Mouse (Mus musculus) hematopoietic stem cell, adult 5-6 weeks (primary cell): Measurements from ENCODE around the gene Phactr1. TPM values are rescaled to one million over a fixed set of nuclear protein-coding genes. Genes with fewer than 3 reads are reported as not detected.

Source experiments
- ATAC-seq, 2 experiments: fragments of 125-278 bp in 1 of 2; replicated peaks in 1 of 2; 2 replicates each; pipeline ENCODE4 v1.8.0; 2016 to 2017; ENCODE audit warnings: inconsistent platforms in 2 of 2, mild to moderate bottlenecking in 2 of 2, moderate number of reproducible peaks in 2 of 2, low read depth in 1 of 2, moderate TSS enrichment in 1 of 2; ENCODE audit not compliant: low FRiP score in 2 of 2, poor library complexity in 2 of 2, severe bottlenecking in 2 of 2, insufficient read depth in 1 of 2, low TSS enrichment in 1 of 2
- total RNA-seq: library from RNA; stranded (forward); fragments of 172-1452, 232-1000 nt; gene quantifications from 2 replicates; pipeline ENCODE4 v1.2.3, GENCODE M21; 2017

The Phactr1 gene
- total RNA-seq, 1 experiment from 2014 or later: 1.0 TPM

- ATAC-seq: no peak
Measured at GRCm38 (mm10) chr13:42894598-42894997, 214.2 kb downstream of the Phactr1 start.

- no peak for ATAC-seq
Measured at GRCm38 (mm10) chr13:42895980-42896379, 215.6 kb downstream of the Phactr1 start.

DNA sequence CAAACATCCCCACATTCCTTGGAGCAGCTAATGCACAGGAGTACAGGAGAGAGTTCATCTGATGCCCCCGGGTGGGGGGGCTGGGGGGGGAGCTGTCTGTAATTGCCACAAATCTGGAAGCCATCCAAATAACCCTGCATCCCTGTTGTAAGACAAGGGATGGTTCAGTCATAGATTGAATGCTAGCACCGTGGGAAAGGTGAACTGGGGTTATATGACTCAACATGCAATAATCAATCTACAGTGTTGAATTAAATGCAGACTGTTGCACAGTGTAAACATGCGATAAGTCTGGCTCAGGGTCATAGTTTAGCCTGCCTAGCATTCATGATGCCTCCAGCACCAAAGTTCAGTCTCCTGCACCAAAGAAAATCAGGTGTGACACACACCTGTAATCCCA lies 219.2 kb downstream of the Phactr1 start:
- ATAC-seq: no peak

DNA sequence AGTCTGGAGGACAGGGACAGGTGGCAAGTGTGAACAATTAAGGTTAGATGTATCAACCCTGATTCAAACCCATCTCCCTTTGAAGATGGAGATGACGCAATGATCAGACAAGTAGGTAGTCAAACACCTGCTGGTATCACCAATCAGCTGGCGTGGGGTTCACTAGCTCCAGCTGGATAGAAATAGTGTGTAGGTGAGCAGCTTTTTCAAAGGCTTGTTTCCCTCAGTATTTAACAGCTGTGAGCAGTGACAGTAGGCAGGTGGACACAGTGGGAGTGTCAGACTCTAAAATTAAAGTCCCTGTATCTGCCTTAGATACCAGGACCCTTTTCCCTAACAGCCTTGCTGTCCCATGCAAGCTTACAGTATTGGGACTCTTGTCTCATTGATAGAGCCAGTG lies 221.4 kb downstream of the Phactr1 start:
- ATAC-seq: no peak

DNA sequence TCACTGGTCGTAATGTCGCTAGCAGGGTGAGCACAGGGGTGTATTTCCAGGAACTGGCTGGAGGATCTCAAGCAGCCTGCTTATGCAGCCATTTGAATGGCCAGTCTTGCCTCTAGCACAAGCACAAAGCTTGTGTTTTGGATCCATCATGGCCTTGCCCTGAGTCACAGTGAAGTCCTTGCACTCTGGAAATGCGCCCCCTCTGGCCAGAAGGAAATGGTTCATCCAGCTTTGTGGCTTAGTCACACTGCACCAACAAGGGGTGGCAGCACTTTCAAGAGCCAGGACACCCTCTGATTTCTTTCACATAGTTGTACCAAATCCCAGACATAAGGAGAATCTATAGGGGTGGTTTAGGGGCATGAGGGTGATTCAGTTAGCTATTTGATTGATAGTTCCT lies 222.4 kb downstream of the Phactr1 start:
- ATAC-seq: no peak

DNA sequence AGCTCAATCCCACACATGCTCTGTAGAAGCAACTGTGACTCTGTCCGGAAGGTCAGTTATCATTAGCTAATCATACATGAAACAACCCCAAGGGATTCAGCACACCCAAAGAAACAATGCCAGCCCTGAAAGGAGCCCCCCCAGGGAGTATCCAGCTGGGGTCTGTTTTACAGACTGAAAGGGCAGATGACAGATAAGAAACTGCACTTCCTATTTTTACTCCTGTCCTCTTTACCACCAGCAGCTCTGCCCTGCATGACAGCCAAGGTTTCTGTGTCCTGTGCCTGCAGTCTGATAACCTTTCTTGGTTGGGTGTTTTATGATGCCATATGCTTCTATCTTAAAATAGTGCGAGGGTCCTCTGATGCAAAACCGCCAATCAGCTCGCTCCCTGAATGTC lies 225.4 kb downstream of the Phactr1 start:
- ATAC-seq: no peak

- ATAC-seq: no peak
Measured at GRCm38 (mm10) chr13:42906990-42907389, 226.6 kb downstream of the Phactr1 start.

GRCm38 (mm10) chr13:42915081-42915480 lies 234.7 kb downstream of the Phactr1 start:
- ATAC-seq: no peak

- ATAC-seq: no peak
Measured at GRCm38 (mm10) chr13:42915851-42916193, 235.4 kb downstream of the Phactr1 start.

GRCm38 (mm10) chr13:42916194-42917033 lies 236.0 kb downstream of the Phactr1 start:
- ATAC-seq: peak in 1 of 2 experiments; percentile 21; a peak in 1 of 4 replicates

GRCm38 (mm10) chr13:42917251-42917650 lies 236.8 kb downstream of the Phactr1 start:
- no peak for ATAC-seq

DNA sequence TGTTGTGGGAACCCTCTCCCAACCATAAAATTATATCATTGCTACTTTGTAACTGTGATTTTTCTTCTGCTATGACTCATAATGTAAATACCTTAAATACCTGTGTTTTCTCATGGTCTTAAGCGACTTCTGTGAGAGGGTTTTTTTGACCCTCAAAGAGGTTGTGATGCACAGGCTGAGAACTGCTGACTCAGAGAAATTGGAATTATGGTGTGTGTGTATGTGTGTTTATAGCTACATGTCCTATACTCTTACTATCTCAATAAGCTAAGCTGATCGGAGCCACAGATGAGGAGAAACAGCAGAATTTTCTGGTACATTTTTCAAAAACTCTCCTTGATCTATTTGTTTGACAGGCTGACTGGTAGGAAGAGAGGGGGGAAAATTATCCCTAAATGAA lies 239.6 kb downstream of the Phactr1 start:
- ATAC-seq: no peak

GRCm38 (mm10) chr13:42921769-42922450 lies 241.5 kb downstream of the Phactr1 start:
- ATAC-seq: no peak

DNA sequence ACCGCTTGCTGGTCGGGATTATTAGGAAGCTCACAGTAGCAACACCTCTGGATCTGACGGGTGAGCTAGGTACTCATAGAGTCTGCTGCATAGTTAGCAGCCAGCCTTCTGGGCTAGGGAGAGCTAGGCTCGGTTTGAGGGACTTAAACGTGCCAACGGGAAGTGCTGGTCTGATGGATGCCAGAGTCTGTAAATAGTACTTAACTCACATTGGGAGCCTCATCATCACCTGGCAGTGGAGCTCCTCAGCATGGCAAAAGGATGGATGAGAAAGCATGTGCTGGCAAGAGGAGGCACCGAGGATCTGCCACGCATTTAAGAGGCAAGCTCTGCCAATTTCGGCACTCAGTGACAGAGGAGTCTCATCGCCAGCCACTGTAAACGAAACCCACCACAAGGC lies 247.4 kb downstream of the Phactr1 start:
- ATAC-seq: no peak

DNA sequence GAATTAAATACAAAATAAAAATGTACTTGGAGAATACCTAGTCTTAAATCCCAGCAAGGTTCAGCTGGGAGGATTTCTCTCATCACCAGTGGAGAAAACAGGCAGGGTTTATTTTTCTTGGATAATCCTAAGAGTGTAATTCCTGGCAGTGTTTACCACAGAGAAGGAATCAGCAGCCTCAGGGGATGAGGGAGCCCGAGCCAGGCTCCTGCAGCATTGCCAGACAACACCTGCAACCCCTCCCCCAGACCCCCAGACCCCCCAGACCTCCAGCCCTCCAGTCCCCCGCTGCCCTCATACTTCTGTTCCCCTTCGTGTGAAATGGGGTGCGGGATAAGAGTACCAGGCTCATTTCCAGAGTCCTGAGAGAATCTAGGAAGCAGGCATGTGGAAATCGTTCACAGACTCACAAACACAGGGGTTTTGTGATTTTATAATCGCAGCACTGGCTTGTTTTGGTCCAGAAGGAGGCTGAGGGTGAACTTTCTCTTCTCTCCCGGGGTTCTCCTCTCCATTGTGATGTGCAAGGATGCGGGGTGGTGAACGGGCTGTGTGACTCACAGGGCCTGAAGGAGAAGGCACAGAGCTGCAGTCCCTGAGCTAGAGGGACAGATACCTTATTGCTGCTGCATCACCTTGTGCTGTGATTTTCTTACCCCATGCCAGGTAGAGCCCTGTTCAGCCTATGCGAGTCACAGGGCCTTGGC lies 249.3 kb downstream of the Phactr1 start:
- ATAC-seq: no peak

- ATAC-seq: no peak
Measured at GRCm38 (mm10) chr13:42932046-42932445, 251.6 kb downstream of the Phactr1 start.

DNA sequence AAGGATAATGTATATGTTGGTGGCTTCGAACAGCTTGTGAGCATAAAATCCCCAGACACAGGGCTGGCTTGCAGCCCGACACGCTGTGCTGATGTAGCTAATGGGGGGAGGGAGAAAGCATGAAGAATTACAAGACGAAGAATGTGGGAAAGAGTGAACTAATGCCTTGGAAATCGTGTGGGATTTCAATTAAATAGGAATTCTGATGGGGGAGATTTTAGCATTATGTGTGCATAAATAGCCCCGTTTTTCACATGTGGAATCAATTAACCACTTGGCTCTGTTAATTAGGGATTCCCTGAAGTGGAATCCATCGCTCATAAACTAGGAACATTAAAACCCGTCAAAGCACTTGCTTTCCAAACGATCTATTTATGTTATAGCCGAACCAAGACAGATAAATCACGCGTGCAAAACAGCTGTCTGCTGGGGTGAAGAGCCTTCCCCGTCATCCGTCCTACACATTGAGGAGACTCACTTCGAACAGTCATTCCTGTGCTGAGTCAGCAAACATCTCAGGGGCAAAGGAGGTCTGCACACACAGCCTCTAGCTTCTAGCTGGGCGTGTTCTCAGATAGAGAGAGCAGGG lies 254.2 kb downstream of the Phactr1 start:
- no peak for ATAC-seq

GRCm38 (mm10) chr13:42937871-42938270 lies 257.4 kb downstream of the Phactr1 start:
- no peak for ATAC-seq
